Mouse (Mus musculus): Measurements from ENCODE around the gene Kif1b.
"Not testable (repeated sequence)": the region's sequence is repeated elsewhere in the genome, so short reads cannot be mapped to it uniquely, and the experiment has no call there.

The Kif1b gene

GRCm38 (mm10) chr4:149201110-149201509, 106.4 kb downstream of the Kif1b start:
- in situ Hi-C loops (cut with MboI; ENCODE audit: low pct_unique_long_range_greater_than_20kb in 1 of 2, low sequenced_read_pairs in 2 of 2, unreplicated experiment in 1 of 2) = no loop called here

- in situ Hi-C loops (cut with MboI; ENCODE audit: low pct_unique_long_range_greater_than_20kb in 1 of 2, low sequenced_read_pairs in 2 of 2, unreplicated experiment in 1 of 2) = no loop called here
Measured at GRCm38 (mm10) chr4:149197180-149197579, 110.3 kb downstream of the Kif1b start.

GRCm38 (mm10) chr4:149191103-149191502, 116.4 kb downstream of the Kif1b start:
- in situ Hi-C loops (cut with MboI; ENCODE audit: low pct_unique_long_range_greater_than_20kb in 1 of 2, low sequenced_read_pairs in 2 of 2, unreplicated experiment in 1 of 2) = no loop called here

- in situ Hi-C loops (cut with MboI; ENCODE audit: low pct_unique_long_range_greater_than_20kb in 1 of 2, low sequenced_read_pairs in 2 of 2, unreplicated experiment in 1 of 2) = no loop called here
Measured at GRCm38 (mm10) chr4:149188563-149188962, 118.9 kb downstream of the Kif1b start.

- in situ Hi-C loops (cut with MboI; ENCODE audit: low pct_unique_long_range_greater_than_20kb in 1 of 2, low sequenced_read_pairs in 2 of 2, unreplicated experiment in 1 of 2) = no loop called here
Measured at GRCm38 (mm10) chr4:149182755-149183154, 124.7 kb downstream of the Kif1b start.

- in situ Hi-C loops (cut with MboI; ENCODE audit: low pct_unique_long_range_greater_than_20kb in 1 of 2, low sequenced_read_pairs in 2 of 2, unreplicated experiment in 1 of 2) = no loop called here
Measured at GRCm38 (mm10) chr4:149182192-149182591, 125.3 kb downstream of the Kif1b start.

- in situ Hi-C loops (cut with MboI; ENCODE audit: low pct_unique_long_range_greater_than_20kb in 1 of 2, low sequenced_read_pairs in 2 of 2, unreplicated experiment in 1 of 2) = no loop called here
Measured at GRCm38 (mm10) chr4:149179573-149179972, 127.9 kb downstream of the Kif1b start.

GRCm38 (mm10) chr4:149179160-149179559, 128.3 kb downstream of the Kif1b start:
- in situ Hi-C loops (cut with MboI; ENCODE audit: low pct_unique_long_range_greater_than_20kb in 1 of 2, low sequenced_read_pairs in 2 of 2, unreplicated experiment in 1 of 2) = no loop called here

- in situ Hi-C loops (cut with MboI; ENCODE audit: low pct_unique_long_range_greater_than_20kb in 1 of 2, low sequenced_read_pairs in 2 of 2, unreplicated experiment in 1 of 2) = no loop called here
Measured at GRCm38 (mm10) chr4:149178328-149178727, 129.2 kb downstream of the Kif1b start.

GRCm38 (mm10) chr4:149177046-149177445, 130.4 kb downstream of the Kif1b start:
- in situ Hi-C loops (cut with MboI; ENCODE audit: low pct_unique_long_range_greater_than_20kb in 1 of 2, low sequenced_read_pairs in 2 of 2, unreplicated experiment in 1 of 2) = no loop called here

GRCm38 (mm10) chr4:149176645-149177044, 130.8 kb downstream of the Kif1b start:
- in situ Hi-C loops (cut with MboI; ENCODE audit: low pct_unique_long_range_greater_than_20kb in 1 of 2, low sequenced_read_pairs in 2 of 2, unreplicated experiment in 1 of 2) = no loop called here

- in situ Hi-C loops (cut with MboI; ENCODE audit: low pct_unique_long_range_greater_than_20kb in 1 of 2, low sequenced_read_pairs in 2 of 2, unreplicated experiment in 1 of 2) = no loop called here
Measured at GRCm38 (mm10) chr4:149173661-149174060, 133.8 kb downstream of the Kif1b start.

- in situ Hi-C loops (cut with MboI; ENCODE audit: low pct_unique_long_range_greater_than_20kb in 1 of 2, low sequenced_read_pairs in 2 of 2, unreplicated experiment in 1 of 2) = no loop called here
Measured at GRCm38 (mm10) chr4:149172666-149173065, 134.8 kb downstream of the Kif1b start.

GRCm38 (mm10) chr4:149172083-149172482, 135.4 kb downstream of the Kif1b start:
- in situ Hi-C loops (cut with MboI; ENCODE audit: low pct_unique_long_range_greater_than_20kb in 1 of 2, low sequenced_read_pairs in 2 of 2, unreplicated experiment in 1 of 2) = no loop called here

- in situ Hi-C loops (cut with MboI; ENCODE audit: low pct_unique_long_range_greater_than_20kb in 1 of 2, low sequenced_read_pairs in 2 of 2, unreplicated experiment in 1 of 2) = no loop called here
Measured at GRCm38 (mm10) chr4:149171581-149171981, 135.9 kb downstream of the Kif1b start.

- in situ Hi-C loops (cut with MboI; ENCODE audit: low pct_unique_long_range_greater_than_20kb in 1 of 2, low sequenced_read_pairs in 2 of 2, unreplicated experiment in 1 of 2) = no loop called here
Measured at GRCm38 (mm10) chr4:149170394-149170931, 137.0 kb downstream of the Kif1b start.

GRCm38 (mm10) chr4:149169926-149170325, 137.6 kb downstream of the Kif1b start:
- in situ Hi-C loops (cut with MboI; ENCODE audit: low pct_unique_long_range_greater_than_20kb in 1 of 2, low sequenced_read_pairs in 2 of 2, unreplicated experiment in 1 of 2) = not testable (repeated sequence)

- in situ Hi-C loops (cut with MboI; ENCODE audit: low pct_unique_long_range_greater_than_20kb in 1 of 2, low sequenced_read_pairs in 2 of 2, unreplicated experiment in 1 of 2) = no loop called here
Measured at GRCm38 (mm10) chr4:149168016-149168415, 139.5 kb downstream of the Kif1b start.

- in situ Hi-C loops (cut with MboI; ENCODE audit: low pct_unique_long_range_greater_than_20kb in 1 of 2, low sequenced_read_pairs in 2 of 2, unreplicated experiment in 1 of 2) = no loop called here
Measured at GRCm38 (mm10) chr4:149166957-149167611, 140.4 kb downstream of the Kif1b start.

GRCm38 (mm10) chr4:149166215-149166946, 141.1 kb downstream of the Kif1b start, which contains the start of gene Pgd:
Pgd (minus strand) TSS chr4:149166771.
- in situ Hi-C loops (cut with MboI; ENCODE audit: low pct_unique_long_range_greater_than_20kb in 1 of 2, low sequenced_read_pairs in 2 of 2, unreplicated experiment in 1 of 2) = no loop called here
